Mouse (Mus musculus): Measurements from ENCODE around the gene Sub1.

The Sub1 gene

DNA sequence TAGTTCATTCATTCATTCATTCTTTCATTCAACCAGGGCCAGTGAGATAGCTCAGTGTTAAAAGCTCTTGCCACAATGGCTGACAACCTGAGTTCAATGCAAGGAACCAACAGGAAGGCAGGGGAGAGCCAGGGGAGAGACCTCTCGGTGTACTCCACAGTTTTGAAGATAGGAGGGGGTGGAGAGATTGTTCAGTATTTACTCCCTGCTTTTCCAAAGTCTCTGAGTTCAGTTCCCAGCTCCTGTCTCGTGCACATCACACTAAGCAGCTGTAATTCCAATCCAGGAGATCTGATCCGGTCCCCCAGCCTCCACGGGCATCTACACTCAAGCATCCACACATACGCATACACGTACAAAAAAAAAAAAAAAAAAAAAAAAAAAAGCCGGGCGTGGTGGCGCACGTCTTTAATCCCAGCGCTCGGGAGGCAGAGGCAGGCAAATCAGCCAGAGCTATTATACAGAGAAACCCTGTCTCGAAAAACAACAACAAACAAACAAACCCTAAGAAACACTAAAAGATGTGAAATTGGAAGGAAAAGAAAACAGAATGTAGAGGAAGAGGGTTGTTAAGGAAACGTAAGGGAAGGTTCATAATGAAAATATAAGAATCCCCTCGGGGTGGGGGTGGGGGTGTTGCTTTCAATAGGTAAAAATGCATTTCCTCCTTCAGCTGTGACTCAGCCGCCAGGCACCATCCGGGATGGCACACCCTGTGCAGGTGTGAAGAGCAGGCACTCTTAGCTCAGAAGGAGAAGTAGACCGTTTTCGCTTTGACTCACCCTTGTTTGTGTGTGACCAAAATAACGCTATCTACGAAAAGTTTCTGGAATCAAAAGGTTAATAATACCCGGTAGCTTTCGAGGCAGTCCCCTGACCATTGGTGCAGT is 13.2 kb upstream of the Sub1 start:
- no peak for DNase-seq

DNA sequence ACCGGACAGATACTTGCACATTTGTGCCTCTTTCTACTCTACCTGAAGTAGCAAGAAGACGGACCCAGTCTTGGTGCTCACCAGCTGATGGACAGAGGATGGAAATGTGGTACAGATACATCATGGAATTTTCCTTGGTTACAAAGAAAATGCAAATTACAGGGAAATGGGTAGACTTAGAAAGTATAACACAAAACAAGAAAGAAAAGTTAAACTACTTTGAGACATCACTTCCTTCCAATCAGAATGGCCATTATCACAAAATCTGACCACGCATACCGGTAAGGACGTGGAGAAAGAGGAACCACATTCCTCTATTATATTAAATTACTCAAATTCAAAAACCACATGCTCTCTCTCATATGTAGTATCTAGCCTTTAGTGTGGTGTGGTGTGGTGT is 12.1 kb upstream of the Sub1 start:
- no peak for DNase-seq

DNA sequence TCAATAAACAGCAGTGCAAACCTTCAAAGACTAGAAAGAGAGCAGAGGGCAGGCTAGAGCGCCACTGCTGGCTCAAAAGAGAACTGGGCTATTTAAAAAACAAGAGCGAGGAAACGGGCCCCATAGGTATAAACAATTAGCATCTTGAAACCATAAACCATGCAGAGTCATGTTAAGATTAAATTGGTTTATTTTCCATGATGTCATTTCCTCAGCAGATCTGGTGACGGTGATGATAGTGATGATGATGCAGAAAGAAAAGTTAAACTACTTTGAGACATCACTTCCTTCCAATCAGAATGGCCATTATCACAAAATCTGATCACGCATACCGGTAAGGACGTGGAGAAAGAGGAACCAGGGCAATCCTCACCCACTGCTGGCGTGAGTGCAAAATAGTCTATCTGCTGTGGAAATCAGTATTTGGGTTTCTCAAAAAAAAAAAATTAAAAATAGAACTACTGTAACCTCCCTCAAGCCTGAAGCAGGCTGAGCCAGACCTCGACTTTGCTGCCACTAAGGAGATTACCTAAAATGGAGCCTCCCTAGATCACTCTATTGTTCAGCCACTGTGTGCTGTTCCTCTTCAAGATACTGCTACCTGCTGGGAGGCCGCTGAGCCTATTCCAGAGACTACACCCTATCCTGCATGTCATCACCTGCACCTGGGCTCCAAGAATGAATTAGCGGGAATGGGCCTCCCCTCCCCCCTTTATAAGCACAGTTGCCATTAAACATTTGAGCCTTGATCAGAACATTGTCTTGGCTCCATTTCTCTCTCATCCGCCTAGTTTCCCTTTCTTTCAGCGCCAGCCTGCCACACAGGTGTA is 11.4 kb upstream of the Sub1 start:
- no peak for DNase-seq

DNA sequence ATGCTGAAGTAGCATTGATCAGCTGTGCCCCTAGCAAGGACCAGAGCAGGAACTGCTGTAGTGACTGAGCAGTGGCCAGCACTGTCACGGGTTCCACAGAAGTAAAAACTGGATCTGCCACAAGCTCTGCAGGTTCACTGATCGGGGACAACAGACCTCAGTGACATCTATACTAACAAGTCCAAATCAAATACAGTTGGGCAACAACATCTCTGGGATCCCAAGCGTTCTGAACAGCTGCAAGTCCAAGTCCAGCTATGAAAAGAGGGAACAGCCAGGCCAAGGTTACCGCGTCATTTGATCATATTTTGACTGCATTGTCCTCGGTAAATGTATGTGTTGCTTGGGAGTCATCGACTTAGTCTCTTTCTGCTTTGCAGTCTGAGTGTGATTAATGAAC is 10.6 kb upstream of the Sub1 start:
- DNase-seq = no peak

GRCm38 (mm10) chr15:12006169-12006568 is 9.4 kb upstream of the Sub1 start:
- no peak for DNase-seq

DNA sequence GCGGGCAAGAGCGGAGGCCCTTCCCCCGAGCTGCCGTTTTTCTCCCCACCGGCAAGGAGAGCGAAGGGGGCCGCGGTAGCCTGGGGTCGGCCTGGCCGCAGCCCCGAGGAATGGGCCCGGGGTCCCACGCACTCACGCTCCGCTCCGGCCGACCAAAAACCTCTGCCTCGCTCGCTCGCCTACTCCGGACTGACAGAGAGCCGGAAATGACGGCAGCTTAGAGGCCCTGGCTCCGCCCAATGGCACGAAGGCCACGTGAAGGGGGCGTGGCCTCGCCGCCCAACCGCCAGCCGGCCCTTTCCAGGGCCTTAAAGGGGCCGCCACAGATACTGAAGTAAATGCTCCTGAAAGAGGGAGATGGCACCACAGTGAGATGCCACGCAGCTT is 975 bp downstream of the Sub1 start:
- DNase-seq = peak; percentile 96

DNA sequence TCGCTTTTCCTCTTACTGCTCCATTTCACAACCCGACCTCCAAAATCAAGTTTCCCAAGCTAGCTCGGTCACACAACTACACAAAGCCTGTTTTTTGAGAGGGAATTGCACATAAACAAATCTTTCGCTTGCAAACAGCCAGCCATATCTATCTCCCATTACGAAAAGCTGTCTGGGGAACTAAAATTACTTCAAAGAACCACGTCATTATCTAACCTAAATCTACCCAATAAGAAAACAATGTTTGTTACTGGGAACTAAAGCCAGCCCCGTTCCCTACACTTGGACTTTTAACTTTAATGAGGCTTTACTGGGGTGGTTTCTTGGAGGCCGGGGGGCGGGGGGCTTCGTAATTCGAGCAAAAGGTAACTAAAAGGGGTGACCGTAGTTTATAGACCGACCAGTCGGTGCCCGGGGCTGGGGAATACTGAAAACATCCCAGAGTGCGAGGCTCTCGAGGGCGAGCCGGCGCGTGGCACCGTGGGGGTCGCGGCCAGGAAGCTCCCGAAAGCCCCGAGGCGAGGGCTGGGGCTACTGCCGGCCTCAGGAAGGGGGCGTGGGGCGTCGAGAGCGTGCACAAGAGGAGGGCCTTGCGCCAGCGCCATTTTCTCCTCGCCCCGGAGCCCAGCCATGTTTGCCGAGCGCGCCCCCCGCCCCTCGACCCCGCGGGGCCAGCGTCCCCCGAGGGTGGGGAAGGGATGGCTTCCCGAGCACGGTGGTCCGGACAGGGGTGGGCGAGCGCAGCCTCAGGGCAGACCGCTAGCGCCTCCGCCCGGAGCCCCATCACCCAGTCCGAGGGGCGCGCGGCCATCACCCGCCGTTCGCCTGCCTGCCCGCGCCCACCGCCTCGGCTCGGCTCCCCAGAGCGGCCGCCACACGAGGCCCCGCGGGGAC is 1.6 kb downstream of the Sub1 start:
- DNase-seq = no peak

DNA sequence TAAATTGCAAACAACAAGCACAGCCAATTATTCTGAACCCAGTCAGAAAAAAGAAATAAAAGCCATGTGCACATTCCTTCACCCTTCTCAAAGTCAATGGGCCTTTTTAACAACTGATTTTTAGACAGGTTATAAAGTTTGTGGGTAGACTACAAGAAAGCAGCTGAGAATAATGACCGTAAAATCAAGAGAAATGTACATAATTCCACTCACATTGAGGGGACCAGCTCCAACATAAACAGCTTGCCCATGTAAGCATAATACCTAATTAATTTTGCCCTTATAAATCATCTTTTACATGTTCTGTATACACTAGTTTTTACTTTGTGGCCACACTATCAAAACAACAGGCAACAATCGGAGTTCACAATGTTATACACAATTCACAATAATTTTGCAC is 2.8 kb downstream of the Sub1 start:
- DNase-seq = no peak

DNA sequence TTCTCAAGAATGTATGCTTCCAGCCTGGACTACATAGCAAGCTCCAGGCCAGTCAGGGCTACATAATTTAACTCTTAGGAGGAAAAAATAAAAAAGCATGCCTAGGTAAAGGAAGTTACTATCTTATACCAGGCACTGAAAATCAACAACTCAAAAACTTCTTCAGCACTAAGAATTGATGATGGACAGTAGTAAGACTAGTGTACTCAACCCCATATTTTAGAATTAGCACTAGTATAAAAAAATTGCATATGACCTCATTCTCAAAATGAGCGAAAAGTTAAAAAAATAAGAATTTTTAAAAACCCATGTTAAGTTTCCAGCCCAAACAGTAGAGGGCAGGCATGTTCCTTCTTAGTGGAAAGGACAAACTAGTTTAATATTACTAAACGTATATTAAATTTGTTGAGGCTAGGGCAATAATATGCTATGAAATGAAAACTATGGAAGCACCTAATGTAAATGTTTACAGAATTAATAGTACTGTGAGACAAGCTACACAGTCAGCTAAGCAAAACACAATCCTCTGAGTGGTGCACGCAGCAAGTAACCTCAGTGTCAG is 5.2 kb downstream of the Sub1 start:
- no peak for DNase-seq

DNA sequence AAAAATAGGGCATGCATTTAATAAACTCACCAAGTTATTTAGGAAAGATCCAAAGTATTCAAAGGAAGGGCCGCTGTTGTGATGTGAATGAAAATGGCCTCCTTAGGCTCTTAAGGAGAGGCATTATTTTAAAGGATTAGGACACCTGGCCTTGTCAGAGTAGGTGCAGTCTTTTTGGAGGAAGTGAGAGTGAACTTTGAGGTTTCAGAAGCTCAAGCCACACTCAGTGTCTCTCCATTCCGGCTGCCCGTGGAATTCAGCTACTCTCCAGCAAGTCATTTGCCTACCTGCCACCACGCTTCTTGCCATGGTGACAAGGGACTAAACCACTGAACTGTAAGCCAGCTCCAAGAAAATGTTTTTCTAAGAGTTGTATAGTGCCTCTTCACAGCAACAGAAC is 8.2 kb downstream of the Sub1 start:
- DNase-seq = no peak

- DNase-seq = no peak
Observed at GRCm38 (mm10) chr15:11987892-11988291, 8.9 kb downstream of the Sub1 start.

- DNase-seq = peak; percentile 24
Observed at GRCm38 (mm10) chr15:11981985-11982384, 14.8 kb downstream of the Sub1 start.

DNA sequence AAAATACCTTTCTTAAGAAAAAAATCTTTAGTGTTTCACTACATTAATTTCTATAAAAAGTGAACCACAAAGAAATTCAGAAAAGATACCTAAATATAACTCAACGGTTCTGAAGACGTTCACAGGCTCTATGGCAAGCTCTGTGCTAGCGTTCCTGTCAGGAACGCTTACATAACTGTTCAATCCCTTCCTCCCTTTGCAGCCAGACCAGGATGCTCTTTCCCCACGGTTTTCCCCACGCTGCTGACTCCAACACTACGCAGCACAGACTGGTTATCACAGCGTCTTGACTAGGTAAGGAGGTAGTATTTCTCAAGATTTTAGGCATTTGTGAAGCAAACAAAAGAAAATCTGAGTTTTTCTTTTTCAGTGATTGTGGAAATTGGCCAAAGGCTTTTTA is 15.3 kb downstream of the Sub1 start:
- peak; percentile 88 for DNase-seq

- DNase-seq = peak; percentile 33
Observed at GRCm38 (mm10) chr15:11978175-11978574, 18.6 kb downstream of the Sub1 start.

DNA sequence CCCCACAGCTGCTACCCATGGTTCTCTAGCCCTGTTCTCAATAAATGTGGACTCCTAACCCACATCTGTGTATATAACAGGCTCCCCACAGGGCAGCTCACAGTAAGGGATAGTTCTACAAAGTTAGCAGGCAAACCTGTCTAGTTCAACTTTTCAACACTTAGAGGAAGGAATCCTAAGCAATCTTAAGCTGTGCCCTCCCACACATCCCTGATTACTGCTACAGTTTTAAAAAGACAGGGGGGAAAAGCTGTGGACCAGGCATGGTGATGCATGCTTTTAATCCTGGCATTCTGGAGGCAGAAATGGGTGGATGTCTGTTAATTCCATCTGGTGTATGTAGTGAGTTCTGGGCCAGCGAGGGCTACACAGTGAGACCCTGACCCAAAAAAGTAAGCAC is 19.7 kb downstream of the Sub1 start:
- DNase-seq = peak; percentile 24

DNA sequence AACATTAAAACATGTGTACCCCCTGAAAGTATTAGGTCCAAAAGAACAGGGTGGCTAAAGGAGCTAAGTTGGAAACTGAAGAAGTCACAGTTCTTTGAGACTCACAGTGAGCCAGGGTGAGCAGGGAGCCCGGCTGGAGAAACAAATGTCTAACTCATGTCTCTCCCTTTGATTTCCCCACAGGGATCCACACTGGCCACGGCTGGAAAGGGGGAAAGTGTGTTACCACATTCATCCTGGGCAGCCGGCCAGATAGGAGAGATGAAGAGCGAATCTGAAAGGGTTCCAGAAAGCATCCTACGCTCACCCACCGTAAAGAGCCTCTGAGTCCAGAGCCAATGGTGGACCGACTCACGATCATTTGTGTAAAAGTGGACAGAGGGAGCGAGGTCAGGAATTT is 20.9 kb downstream of the Sub1 start:
- no peak for DNase-seq

DNA sequence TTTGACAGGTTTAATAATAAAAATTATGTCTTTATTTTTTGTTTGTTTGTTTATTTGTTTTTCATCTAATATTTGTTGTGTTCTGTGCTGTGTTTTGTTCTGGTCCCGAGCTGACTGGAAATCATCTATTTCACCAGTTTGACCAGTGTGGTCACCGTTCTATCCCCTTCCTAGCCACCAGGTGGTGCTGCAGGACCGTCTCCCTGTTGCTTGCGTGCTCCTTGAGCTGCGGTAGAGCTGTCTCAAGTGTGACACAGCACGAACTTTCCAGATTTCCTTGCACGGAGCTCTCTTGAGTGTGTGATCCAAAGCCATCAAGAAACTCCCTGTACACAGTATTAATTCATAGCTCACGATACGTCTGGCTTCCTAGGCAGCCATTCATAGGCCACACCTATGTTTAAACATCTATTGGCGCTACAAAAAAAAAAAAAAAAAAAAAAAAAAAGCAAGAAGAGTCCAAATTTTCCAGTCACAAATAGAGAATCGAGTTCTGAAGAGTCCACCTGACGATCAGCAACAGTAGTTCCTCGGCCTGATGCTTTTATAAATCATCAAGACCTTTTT is 24.8 kb downstream of the Sub1 start:
- DNase-seq = peak; percentile 83

DNA sequence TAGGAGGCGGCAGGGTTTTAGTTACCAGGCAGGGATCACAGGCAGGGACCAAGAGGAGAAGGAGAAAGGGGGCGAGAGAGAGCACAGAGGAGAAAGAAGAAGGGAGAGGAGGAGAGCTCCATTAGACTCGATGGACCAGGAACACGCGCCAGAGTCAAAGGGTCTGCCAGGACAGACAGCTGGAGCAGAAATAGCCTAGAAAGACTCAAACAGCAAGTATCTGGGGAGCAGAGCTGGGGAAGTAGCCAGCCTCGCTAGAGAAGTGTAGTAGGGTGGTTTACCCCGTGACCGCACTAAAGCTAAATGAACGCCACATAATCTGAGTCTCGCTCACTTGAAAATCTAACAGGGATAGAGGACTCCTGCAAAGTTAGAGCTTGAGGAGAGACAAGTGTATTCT is 26.2 kb downstream of the Sub1 start:
- DNase-seq = no peak

GRCm38 (mm10) chr15:11968851-11969250 is 27.9 kb downstream of the Sub1 start:
- DNase-seq = no peak

GRCm38 (mm10) chr15:11966367-11966766 is 30.4 kb downstream of the Sub1 start:
- DNase-seq = no peak

- no peak for DNase-seq
Observed at GRCm38 (mm10) chr15:11965201-11965845, 31.5 kb downstream of the Sub1 start.

Data from right cerebral cortex, adult 18-20 months (tissue).